Mouse (Mus musculus): ENCODE results near the gene Kpnb1. TPM values are rescaled to one million over a fixed set of nuclear protein-coding genes. Genes with fewer than 3 reads are reported as not detected.
"Not testable (repeated sequence)": the region's sequence is repeated elsewhere in the genome, so short reads cannot be mapped to it uniquely, and the experiment has no call there.

Gene Kpnb1
- total RNA-seq (2017) = 149 and 179 TPM in 2 replicates

DNA sequence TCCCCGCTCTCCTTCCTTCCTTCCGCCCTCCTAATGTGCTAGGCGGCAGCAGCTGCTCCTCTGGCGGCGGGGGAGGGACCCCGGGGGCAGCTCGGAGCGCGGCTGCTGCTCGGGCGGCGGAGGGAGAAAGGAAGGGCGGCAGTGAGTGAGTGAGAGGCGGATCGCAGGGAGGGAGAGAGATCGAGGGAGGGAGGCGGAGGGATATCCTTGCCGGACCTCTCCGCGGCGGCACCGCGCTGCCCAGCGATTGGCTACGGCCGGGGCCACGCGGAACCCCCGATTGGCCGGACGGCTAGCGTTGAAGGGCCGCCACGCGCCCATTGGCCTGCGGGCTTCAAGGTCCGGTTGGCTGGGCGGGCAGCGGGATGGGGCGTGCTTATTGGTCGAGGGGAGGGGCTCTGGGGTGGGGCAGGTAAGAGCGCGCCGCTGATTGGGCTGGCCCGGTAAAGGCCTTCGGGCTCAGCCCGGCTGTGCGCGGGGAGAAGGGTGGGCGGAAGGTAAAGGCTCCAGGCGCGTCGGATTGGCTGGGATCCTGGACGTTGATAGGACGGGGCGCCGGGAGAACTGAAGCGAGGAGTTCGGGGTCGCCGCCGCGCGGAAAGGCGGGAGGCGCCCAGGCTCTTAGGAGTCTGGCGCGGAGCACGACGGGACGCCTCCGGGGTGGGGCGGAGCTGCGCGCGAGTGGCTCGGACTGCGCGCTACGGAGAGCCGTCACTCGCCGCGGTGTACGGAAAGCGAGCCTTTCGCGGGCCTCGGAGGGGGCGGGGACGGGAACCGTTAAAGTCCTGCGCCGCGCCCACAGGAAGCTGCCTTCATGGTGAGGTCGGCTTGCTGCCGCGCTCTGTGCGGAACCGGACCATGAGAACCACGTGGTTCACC lies at the start of gene Kpnb1:
TSS of gene Kpnb1 (minus strand) at position 118 of the 879 bp plus-strand sequence.
- peak; percentile 75 for ATAC-seq (ENCODE audit: extremely low read depth, insufficient number of reproducible peaks, low FRiP score, poor library complexity, severe bottlenecking)

DNA sequence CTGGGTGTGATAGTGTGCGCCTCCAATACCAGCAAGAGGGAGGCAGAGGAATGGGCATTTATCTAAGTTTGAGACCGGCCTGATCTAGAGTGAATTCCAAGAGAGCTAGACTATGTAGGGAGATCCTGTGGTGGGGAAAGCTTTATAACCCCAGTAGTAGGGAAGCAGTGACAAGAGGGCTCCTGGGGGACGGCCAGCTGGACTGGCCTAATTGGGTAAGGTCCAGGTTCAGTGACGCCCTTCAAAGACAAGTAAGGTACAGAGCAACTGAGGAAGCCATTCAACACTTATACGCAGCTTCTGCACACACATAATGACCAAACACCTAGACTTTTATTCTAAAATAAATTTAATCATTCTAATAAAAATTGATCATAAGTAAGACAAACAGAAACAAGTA lies 44.8 kb upstream of the Kpnb1 start:
- ATAC-seq (ENCODE audit: extremely low read depth, insufficient number of reproducible peaks, low FRiP score, poor library complexity, severe bottlenecking) = no peak

DNA sequence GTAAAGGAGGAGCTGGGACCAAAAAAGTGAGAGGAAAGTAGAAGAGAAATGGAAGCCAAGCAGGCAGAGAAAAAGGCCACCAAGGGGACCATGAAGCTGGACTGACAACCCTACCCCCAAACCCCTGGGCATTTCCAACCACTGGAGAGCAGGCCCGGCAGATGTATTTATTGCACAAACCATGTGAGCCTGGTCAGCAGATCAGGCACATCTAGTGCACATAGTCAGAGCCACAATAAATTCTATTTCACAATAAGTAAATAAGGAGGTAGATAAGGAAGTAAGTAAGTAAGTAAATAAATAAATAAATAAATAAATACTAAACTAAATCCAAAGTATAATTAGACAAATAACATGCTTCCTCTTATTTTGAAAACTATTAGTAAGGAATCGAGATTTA lies 41.7 kb upstream of the Kpnb1 start:
- ATAC-seq (ENCODE audit: extremely low read depth, insufficient number of reproducible peaks, low FRiP score, poor library complexity, severe bottlenecking) = no peak

DNA sequence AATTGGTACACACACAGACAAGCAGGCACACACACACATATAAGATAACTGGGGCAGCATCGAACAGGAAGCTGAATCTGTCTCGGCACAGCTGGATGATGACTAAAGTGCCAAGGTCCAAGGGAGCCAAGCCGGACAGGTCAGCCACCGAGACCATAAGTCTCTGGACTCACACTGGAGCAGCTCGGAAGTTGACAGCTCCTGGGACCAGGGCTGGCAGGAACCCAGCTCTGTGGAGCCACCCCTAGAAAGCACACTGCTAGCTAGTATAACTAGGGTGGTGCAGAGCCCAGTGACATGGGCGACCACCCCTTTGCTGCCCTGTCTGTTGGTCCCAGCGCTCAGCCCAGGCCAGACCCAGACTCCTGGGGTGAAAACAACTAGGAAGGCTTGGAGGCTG lies 41.3 kb upstream of the Kpnb1 start:
- no peak for ATAC-seq (ENCODE audit: extremely low read depth, insufficient number of reproducible peaks, low FRiP score, poor library complexity, severe bottlenecking)

DNA sequence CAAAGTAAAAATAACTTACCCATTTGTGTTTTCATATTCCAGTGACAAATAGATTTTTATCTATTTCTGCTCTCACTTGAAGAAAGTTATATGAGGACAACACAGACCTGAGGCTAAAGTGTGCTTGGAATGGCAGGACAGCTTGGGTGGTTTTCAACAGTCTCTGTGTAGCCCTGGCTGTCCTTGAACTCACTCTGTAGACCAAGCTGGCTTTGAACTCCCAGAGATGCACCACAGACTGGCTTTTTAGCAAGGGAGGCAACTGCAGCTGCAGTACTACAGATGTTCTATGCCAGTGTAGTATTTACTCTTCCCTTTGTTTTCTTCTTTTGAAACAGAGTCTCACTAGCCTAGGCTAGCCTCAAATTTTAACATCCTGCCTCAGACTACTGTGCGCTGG lies 38.5 kb upstream of the Kpnb1 start:
- no peak for ATAC-seq (ENCODE audit: extremely low read depth, insufficient number of reproducible peaks, low FRiP score, poor library complexity, severe bottlenecking)

DNA sequence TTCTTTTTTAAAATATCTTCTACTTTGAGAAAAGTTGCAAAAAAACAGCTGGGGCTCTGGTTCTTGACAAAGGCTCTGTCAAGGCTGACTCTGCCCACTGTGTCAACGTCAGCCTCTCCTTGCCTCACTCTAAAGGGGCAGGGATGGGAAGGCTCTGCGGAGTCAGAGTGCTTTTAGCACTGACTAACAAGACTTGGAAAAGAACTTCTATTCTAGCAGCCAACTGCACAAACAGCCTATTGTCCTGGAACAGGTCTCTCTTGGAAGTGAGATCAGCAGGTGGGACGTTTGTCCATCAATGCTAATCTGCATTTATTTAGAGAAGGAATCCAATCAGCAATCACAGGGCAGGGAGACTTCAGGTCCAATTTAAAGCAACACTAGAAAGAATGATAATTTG lies 35.8 kb upstream of the Kpnb1 start:
- no peak for ATAC-seq (ENCODE audit: extremely low read depth, insufficient number of reproducible peaks, low FRiP score, poor library complexity, severe bottlenecking)

DNA sequence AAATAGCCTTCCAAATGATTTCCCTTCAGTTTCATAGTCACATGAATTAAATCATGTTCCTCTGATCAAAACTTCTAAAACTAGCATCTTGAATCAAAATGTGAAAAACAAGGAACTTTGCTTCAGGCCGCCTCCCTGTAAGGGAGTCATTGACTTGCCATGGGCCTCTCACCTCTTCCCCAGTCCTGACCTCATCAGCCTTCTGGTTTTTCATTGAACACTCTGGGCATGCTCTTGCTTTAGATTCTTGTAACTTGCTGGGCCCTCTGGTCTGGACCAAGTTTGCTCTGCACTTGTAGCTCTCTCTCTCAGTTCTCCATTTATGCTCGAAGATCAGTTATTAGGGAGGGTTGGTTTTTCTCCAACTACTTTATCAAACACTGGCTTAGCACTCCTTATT lies 33.9 kb upstream of the Kpnb1 start:
- ATAC-seq (ENCODE audit: extremely low read depth, insufficient number of reproducible peaks, low FRiP score, poor library complexity, severe bottlenecking) = no peak

DNA sequence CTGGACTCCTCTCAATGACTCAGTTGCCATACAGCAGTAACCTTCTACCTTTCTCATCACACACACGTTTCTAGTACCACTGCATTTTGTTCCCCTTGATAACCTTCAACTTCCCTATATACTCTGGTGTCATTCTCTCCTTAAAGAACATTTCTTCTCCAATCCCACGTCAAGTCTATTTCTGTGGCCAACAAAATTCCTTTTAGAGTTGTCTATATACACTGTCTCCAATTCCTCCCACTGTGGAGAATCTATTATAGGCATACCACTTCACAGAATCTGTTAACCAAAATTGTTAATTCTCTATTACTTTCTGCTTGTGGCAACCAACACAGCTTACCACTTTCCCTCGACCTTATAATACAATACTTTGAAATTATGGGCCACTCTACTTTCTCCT lies 32.5 kb upstream of the Kpnb1 start:
- no peak for ATAC-seq (ENCODE audit: extremely low read depth, insufficient number of reproducible peaks, low FRiP score, poor library complexity, severe bottlenecking)

DNA sequence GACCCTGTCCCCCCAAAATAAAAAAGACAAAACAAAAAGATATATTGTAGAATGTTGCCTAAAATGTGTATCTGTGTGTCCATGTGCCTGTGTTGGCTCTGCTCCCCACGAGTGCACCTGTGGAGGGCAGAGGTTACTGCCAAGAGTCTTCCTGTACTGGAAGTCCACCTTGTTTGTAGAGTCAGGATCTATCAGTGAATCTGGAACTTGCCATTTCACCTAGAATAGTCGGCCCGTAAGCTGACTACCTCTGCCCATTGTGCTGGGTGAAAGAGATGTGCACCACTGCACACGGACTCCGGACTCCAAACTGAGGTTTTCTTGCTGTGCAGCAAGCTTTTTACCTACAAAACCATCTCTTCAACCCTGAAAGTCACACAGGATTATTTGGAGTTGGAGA lies 26.7 kb upstream of the Kpnb1 start:
- no peak for ATAC-seq (ENCODE audit: extremely low read depth, insufficient number of reproducible peaks, low FRiP score, poor library complexity, severe bottlenecking)

DNA sequence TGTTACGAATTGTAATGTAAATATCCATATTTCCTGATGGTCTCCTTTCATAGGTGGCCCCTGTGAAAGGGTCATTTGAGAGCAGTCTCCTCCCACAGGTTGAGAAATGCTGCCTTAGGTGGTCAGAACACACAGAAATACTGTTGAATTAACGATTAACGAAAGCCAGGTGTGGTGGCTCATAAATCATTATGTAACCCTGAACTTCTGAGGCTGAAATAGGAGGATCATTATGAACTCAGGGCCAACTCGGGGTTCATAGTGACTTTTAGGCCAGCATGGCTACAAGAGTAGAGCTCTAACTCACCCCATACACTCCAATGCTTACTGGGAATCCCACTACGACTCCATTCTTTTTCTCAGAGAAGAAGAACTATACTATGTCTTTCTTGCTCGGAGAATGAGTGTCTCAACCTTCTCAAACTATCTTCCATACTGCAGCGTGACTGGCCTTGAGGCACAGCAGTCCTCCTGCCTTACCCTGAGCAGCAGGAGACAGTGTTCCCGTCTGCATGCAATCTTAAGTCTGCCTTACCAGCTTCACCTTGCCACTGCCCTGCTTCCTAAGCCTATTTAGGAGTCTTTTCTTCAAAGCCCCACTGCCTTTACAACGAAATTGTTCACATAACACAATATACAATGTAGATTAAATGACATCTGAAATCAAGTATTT lies 23.2 kb upstream of the Kpnb1 start:
- no peak for ATAC-seq (ENCODE audit: extremely low read depth, insufficient number of reproducible peaks, low FRiP score, poor library complexity, severe bottlenecking)

DNA sequence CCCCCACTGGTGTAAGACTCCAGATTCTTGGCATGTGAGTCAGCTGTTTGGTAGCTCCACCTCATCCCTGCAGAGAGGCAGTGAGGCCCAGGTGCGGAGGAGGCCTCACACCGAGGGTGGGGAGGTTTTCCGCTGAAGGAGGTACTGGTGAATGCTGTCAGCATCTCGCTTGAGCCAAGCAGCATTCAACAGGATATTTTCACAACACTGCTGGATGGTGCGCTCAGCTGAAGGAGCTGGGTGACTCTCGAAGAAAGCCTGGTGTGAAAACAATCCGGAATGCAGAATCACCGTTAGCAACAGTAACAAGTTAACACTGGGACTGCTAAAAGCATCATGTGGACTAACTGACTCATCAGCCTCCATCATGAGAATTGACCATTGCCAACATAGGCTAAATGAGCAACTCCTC lies 19.3 kb upstream of the Kpnb1 start:
- no peak for ATAC-seq (ENCODE audit: extremely low read depth, insufficient number of reproducible peaks, low FRiP score, poor library complexity, severe bottlenecking)

DNA sequence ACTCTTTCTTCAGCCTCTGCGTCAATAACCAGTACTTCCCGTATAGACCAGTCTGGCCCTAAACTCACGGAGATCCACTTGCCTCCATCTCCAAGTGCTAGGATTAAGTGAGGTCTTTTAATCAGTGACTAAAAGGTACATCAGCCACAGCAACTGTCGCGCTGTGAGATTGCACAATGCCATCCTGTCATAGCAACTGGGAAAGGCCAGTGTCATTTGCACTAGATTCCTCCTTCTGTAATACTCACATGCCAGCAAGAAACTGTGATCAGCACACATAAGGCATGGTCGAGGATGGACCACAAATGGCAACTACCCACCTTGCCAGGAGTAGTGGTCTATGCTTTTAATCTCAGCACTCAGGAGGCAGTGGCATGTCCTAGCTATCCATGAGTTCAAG lies 11.8 kb upstream of the Kpnb1 start:
- no peak for ATAC-seq (ENCODE audit: extremely low read depth, insufficient number of reproducible peaks, low FRiP score, poor library complexity, severe bottlenecking)

DNA sequence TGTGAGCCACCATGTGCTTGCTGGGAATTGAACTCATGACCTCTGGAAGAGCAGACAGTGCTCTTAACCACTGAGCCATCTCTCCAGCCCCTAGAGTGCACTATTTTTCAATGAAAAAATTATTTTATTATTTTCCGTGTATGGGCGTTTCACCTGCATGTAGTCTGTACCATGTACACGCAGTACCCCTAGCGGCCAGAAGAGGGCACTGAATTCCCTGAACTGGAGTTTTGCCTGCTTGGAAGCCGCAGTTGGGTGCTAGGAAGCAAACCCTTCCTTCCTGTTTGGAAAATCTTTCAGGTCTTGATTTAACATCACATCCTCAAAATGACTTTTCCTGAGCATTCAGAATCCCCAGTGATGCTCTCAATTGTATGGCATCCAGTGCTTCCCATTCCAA lies 10.9 kb upstream of the Kpnb1 start:
- ATAC-seq (ENCODE audit: extremely low read depth, insufficient number of reproducible peaks, low FRiP score, poor library complexity, severe bottlenecking) = 0 out of 2 replicates have a peak, but pooled peaks have one; percentile 39

DNA sequence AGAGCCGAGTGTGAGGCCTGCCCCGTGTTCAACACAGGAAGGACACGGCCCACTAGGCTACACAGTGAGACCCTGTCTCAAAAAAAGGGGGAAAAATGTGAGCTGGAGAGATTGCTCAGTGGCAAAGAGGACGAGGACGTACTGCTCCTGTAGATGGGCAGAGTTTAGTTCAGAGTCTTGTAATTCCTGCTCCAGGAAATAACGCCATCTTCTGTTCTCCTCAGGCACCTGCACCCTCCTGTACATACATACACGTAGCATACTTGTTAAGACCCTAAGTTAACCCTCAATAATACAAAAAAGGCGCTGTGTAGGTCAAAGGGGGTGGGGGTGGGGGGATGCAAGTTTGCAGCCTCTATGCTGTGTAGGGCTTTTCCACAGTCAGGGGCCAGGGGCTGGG lies 9.3 kb upstream of the Kpnb1 start:
- ATAC-seq (ENCODE audit: extremely low read depth, insufficient number of reproducible peaks, low FRiP score, poor library complexity, severe bottlenecking) = no peak

DNA sequence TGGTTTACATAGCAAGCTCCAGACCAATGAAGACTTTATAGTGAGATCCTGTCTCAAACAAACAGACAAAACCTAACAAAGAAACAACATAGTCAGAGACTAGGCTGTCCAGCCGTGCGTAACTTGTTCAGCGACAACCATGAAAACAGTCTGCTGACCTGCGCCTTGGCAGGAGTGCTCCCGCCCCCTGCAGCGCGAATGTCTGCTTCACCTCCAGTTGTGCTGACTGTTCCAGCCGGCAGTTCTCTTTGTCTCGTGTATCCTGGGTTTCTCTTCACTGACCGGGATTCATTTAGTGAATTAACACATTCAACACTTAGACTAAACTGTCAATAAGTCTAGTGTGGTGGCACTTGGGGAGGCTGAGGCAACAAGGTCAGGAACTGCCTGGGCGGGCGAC lies 8.9 kb upstream of the Kpnb1 start:
- ATAC-seq (ENCODE audit: extremely low read depth, insufficient number of reproducible peaks, low FRiP score, poor library complexity, severe bottlenecking) = no peak

DNA sequence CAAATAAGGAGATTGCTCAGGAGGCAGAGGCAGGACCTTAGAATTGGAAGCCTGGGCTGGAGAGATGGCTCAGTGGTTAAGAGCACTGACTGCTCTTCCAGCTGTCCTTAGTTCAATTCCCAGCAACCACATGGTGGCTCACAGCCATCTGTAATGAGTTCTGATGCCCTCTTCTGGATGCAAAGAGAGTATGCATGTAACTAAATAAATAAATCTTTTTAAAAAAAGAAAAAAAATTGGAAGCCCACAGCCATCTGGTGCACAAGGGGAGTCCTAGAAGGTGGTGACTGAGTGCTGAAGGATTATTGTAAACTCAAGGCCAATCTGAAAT lies 4.9 kb upstream of the Kpnb1 start:
- no peak for ATAC-seq (ENCODE audit: extremely low read depth, insufficient number of reproducible peaks, low FRiP score, poor library complexity, severe bottlenecking)

DNA sequence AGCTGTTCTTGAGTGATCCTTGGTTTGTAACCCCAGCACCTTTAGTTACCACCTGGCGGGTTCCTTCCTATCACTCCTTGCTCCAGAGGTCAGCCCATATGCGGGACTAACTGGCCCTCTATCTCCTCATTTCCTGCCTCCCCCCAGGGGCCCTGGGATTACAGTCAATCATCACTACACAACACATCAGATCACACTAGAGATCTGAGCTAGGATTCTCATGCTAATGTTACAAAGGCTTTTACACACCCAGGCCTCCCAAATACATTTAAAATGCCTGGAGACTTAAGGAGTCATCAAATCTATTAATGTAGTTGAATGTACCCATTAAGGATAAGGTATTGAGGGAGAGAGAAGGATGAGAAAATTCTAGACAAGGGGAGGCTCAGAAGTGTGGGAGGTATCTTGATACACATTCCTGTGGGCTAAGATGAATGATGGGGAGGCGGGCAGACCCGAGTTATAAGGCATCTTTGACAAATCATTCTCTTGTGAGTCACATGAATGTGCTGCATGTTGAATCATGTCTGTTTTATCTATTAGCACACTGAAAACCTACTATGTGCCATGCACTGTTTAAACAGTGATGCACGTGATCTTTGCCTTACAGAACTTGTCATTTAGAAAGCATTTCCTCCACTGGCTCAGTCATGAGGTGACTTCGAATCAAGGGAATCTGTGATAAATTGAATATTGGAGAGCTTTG lies 4.4 kb upstream of the Kpnb1 start:
- no peak for ATAC-seq (ENCODE audit: extremely low read depth, insufficient number of reproducible peaks, low FRiP score, poor library complexity, severe bottlenecking)

DNA sequence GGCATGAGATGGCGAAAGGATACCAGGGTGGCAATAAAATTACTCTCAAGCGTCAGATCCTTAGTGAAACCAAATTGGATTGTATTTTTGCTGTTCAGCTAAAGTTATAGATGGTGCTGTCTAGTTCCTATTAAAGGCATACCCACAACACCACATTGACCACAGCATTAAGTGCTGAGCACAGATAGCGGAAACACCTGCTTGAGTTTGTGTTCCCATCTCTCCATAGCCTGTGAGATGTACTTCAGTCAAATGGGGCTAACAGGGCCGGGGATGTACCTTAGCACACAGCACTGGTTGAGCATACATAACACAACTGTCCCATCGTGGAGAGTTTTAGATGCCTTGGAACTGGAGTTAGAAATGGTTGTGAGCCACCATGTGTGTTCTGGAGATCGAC lies 3.3 kb upstream of the Kpnb1 start:
- ATAC-seq (ENCODE audit: extremely low read depth, insufficient number of reproducible peaks, low FRiP score, poor library complexity, severe bottlenecking) = no peak

DNA sequence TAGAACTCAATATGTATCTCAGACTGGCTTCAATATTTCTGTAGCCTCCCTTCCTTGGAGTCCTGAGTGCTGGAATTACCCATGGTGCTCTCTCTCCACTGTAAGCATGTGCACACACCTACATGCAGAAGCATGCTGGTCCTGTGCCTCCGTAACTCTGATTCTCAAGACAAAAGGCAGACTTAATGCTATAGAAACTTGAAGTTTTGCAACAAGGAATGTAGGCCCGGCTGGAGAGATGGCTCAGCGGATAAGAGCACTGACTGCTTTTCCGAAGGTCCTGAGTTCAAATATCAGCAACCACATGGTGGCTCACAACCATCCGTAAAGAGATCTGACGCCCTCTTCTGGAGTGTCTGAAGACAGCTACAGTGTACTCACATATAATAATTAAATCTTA lies 2.0 kb upstream of the Kpnb1 start:
- ATAC-seq (ENCODE audit: extremely low read depth, insufficient number of reproducible peaks, low FRiP score, poor library complexity, severe bottlenecking) = not testable (repeated sequence)

DNA sequence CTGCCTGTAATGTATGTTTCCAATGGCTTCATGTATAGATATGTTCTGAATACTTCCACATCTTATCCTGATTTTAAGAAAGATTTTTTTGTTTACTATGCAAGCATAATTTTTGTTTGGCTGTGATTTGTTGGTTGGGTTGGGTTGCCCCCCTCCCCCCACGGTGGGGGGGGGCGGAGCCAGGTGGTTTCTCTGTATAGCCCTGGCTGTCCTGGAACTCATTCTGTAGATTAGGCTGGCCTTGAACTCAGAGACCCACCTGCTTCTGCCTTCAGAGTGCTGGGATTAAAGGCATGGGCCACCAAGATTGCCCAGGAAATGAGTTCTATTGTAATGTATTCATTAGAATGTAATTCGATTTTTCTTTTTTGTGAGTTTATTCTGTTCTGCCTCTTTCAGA lies 1.6 kb upstream of the Kpnb1 start:
- no peak for ATAC-seq (ENCODE audit: extremely low read depth, insufficient number of reproducible peaks, low FRiP score, poor library complexity, severe bottlenecking)
